Mouse (Mus musculus) WW6 (cell line): ENCODE measurements around the gene Wfdc15a.

ENCODE experiments used
- DNase-seq: peaks from one replicate; pipeline ENCODE4 v3.0.0-alpha.2; 2013; ENCODE audit warnings: low read depth, low spot score

The Wfdc15a gene

GRCm38 (mm10) chr2:164177831-164178230, 22.1 kb downstream of the Wfdc15a start:
- no peak for DNase-seq

DNA sequence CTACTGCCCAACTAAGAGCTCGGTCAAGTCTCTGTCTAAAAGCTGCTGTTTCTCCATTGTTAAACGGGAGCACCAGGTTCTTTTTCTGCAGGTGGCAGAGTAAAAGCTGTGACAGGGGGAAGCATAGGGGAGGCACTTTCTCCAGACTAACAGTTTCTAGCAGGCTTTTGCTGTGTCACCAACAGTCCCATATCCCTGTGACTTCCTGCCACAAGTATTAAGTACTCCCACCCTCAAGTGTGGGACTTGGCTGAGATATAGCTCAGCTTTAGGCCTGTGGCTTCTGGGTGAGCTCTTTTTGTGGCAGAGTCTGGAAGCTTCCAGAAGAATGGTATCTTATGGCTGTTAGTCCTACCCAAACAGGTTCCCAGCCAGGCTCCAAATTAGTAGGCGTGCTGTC, 24.1 kb downstream of the Wfdc15a start:
- DNase-seq: no peak

- no peak for DNase-seq
These were observed 25.1 kb downstream of the Wfdc15a start for GRCm38 (mm10) chr2:164174649-164175395.

- DNase-seq: no peak
These were observed 26.5 kb downstream of the Wfdc15a start for GRCm38 (mm10) chr2:164173394-164173793.

DNA sequence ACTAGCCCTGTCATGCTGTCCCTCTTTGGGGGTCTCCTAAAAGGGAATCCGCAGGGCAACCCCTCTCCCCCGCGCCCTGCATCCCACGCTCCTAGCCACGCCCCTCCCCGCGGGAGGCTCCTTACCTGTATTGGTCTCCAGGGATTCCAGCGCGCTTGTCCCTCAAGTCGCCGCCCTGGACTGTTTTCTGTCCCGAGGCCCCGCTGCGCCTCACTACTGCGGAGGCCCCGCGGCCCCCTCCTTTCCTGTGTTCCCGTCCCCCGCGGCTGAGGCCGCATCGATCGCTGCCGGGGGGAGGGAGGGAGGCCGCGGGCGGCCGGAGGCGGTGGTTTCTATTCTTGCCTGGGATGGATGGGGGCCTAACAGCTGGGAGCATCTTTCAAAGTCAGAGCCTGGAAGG, 29.0 kb downstream of the Wfdc15a start, which contains the start of gene Kcns1:
TSS of gene Kcns1 (minus strand) at position 212 of the 400 bp plus-strand sequence.
- no peak for DNase-seq

GRCm38 (mm10) chr2:164170326-164170725, 29.6 kb downstream of the Wfdc15a start:
- DNase-seq: no peak

DNA sequence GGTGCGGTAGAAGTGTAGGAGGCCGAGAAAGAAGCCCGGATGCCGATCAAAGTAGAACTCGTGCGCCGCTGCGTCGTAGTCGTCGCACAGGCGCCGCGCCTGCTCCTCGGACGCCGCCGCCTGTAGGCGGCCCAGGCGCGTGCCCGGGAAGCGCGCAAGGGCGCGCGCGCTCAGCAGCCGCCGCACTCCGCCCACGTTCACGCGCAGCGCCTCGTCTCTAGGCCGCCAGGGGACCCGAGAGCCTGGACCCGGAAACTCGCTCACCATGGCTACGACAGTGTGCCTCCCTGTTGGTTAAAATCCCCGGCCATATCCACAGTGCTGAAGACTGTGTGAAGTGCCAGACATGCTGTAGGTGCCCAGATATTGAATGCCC, 31.4 kb downstream of the Wfdc15a start:
- no peak for DNase-seq

DNA sequence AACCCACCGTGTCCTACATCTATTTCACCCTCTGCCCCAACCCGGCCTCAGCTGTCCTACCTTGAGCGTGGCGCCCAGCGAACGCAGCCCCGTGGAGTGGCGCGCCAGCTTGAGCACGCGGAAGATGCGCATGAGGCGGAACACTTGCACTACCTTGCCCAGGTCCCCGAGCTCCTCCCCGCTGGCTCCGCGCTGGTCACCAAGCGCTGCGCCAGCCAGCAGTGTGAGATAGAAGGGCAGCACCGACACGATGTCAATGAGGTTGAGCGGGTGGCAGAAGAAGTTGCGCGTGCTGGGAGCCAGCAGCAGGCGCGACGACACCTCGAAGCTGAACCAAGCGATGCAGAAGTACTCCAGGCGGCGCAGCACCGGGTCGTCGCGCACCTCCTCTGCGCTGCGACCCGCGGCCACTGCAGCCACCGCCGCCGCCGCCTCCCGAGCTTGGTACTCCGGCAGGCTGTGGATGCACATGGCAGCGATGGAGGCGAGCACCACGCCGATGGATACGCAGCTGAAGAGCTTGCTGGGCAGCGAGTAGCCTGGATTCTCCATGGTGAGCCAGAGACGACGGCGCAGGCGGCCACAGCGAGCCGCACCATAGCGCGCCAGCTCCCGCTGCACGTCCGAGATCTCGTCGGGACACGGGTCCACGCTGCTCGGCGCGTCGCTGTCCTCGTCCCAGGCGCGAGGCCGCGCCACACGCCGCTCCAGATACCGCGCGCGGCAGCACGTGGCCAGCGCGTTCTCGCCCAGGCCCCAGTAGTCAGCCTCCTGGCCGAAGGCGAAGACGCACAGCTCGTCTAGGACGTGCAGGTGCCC, 32.0 kb downstream of the Wfdc15a start:
- DNase-seq: peak; percentile 34

- no peak for DNase-seq
These were observed 35.0 kb downstream of the Wfdc15a start for GRCm38 (mm10) chr2:164164941-164165340.

DNA sequence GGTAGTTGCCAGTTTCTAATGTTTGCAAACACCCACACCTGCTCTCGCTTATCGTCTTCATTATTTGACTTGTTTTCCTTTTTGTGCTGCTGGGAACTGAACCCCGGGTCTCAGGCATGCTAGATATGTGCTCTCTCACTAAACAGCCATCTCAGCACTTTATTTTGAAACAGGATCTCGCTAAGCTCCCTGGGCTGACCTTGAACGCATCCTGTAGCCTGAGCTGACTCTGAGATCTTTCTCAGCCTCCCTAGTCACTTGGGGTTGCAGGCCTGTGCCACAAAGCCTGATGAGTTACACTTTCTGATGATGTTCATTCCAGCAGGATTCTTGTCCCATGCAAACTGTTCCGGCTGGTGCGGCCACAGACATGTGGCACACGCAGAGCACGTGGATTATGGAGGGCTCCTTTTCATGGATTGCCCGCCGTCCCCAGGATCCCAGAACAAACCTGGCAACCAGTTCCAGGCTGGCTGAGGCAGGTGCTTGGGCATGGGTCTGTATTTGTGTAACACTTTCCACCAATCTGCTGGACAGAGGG, 38.3 kb downstream of the Wfdc15a start:
- DNase-seq: no peak

DNA sequence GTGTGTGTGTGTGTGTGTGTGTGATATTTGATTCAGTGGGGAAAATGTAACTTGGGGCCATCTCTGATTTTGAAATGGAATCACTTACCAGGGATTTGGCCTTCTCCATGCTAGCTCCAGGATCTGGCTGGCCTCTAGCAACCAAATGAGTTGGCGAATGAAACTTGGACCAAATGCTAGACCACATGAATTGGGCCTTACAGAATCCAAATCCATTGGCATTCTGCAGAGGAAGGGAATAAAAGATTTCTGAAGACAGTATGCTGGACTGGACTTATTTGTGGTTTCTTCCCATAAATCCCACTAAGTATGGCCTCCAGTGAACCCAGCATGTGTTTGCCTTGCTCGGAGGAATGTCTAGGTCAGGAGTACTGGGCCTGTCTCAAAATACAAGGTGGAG, 41.1 kb downstream of the Wfdc15a start:
- no peak for DNase-seq

DNA sequence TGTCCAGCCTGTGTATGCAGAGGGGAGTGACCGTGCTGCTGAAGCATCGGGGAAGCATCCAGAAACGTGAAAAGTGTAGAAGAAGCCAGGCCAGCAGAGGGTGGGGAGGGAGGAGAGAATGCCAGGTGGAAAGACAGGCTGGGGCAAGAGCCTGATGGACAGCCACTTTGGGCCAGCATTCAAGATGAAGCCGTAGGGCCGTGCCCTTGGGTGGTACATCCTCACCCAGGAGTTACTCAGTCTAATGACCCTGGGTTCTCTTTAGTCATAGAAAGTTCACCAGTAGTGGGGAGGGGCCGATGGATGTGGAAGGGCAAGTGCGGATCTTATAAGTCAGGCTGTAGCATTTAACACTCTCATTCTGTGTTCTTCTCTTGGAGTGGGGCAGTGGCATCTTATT, 43.8 kb downstream of the Wfdc15a start:
- DNase-seq: no peak

GRCm38 (mm10) chr2:164154007-164154406, 45.9 kb downstream of the Wfdc15a start:
- no peak for DNase-seq

DNA sequence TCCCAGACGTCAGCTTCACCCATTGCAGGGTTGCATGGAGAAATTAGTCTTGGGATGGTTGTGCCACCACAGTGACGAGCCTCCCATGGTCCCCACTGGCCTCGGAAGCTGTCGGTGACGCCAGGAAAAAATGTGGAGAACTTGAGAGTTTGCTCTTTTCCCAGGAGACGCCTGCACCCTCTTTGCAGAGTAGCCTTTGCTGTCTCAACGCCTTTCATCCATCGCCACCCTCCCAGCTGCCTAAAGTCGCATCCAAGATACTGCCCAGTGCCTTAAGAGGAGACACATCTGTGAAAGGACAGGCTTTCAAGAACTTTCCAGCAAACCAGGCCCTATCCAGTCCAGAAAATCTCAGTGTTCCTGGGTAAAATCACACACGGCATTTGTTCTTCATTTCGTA, 47.6 kb downstream of the Wfdc15a start:
- DNase-seq: no peak

DNA sequence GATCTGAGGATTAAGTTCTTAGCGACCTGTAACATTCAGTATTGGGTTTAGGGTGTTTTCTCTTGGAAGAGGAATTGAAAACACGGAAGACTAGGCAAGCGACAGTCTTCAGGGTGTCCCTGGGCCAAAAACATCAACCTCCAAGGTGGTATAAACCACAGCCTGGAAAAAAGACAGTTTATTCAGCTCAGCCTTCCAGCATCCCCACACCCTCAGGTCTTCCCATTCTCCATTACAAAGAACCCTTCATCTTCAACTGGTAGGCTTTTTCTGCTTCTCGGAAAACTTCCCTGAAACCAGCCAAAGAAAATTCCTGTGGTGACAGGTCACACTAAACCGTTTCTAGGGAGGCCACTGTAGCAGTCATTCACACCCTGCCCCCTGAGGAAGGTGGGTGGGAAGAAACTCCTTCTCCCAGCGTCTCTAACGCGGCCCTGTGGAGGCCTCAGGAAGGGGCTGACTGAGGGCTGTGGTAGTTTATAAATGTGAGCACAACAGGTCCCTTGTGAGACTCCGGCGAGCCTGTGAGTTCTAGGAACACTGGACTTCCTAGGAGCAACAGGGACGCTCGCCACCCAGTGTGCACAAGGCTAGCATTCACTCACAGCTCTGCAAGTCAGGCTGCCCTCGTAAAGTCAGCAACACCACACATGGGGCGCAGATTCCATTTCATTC, 49.7 kb downstream of the Wfdc15a start:
- DNase-seq: no peak
